In the genomic region with DNA sequence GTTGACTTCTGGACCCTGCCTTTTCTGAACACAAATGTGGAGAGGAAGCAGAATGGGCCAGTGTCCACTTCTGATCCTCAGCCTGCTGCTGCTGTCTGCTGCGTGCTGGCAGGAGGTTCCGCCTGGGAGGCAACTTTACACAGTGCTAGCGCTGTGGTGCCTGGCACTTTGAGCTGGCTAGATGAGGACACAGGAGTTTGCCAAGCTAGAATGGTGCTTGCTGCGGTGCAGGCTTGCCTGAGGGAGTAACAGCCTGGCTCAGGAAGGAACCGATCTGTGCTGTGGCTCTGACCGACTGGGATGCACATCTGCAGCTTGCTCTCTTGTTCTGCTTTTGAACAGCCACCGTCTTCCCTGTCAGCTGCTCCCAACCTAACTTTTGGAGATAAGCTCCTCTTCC, we compare ENCODE assay signal across 10 mouse cellular contexts. TPM values are rescaled to one million over a fixed set of nuclear protein-coding genes. Genes with fewer than 3 reads are reported as not detected.
DNase-seq lines count a peak whose midpoint lies in the region; ATAC-seq lines count a peak whose summit lies in the region.
"Had no signal": no experiment of that assay in that cellular context is flagged by ENCODE, and none has a peak within 500 bp of the region (broad histone marks: within the 10 kb centered on the region; RNA-seq: fewer than 3 reads in every experiment).

No protein-coding gene starts in this region.

- WGBS in hindbrain, embryonic 16.5 days, result 41% methylated on average over 7 of the region's 7 CpGs
- 66% methylated on average over 7 of the region's 7 CpGs for WGBS in hindbrain, embryonic 12.5 days

- H3K27ac ChIP-seq in hindbrain, embryonic 16.5 days (ENCODE audit: low read depth, low read length), result no peak overlapping the region
- H3K27ac ChIP-seq in hindbrain, embryonic 12.5 days, result no peak overlapping the region
- H3K27ac ChIP-seq: limb, embryonic 12.5 days had no signal

- H3K4me3 ChIP-seq in hindbrain, embryonic 16.5 days (ENCODE audit: low read length), result no peak overlapping the region
- no peak overlapping the region for H3K4me3 ChIP-seq in hindbrain, embryonic 12.5 days
- H3K4me3 ChIP-seq: limb, embryonic 12.5 days had no signal

- H3K9me3 ChIP-seq in hindbrain, embryonic 16.5 days (ENCODE audit: control insufficient read depth, low read length), result no peaks in the 10 kb centered on the region
- H3K9me3 ChIP-seq in hindbrain, embryonic 12.5 days (replicated peaks), result no peaks in the 10 kb centered on the region
- H3K9me3 ChIP-seq: limb, embryonic 12.5 days had no signal

- ATAC-seq in hindbrain, embryonic 16.5 days, result peak; percentile 72
- ATAC-seq in hindbrain, embryonic 12.5 days (ENCODE audit: low FRiP score), result no peak

- no peaks in the 10 kb centered on the region for H3K27me3 ChIP-seq in hindbrain, embryonic 16.5 days (replicated peaks; ENCODE audit: control insufficient read depth, insufficient read depth, low read length)
- H3K27me3 ChIP-seq in hindbrain, embryonic 12.5 days, result no peaks in the 10 kb centered on the region
- H3K27me3 ChIP-seq: limb, embryonic 12.5 days had no signal

- no peaks in the 10 kb centered on the region for H3K36me3 ChIP-seq in hindbrain, embryonic 16.5 days (ENCODE audit: control insufficient read depth, insufficient read depth, low read length)
- no peaks in the 10 kb centered on the region for H3K36me3 ChIP-seq in hindbrain, embryonic 12.5 days
- H3K36me3 ChIP-seq: limb, embryonic 12.5 days had no signal

- no peak overlapping the region for H3K9ac ChIP-seq in hindbrain, embryonic 16.5 days (ENCODE audit: low read depth, low read length)
- no peak overlapping the region for H3K9ac ChIP-seq in hindbrain, embryonic 12.5 days
- H3K9ac ChIP-seq: limb, embryonic 12.5 days had no signal

- H3K4me2 ChIP-seq in hindbrain, embryonic 16.5 days (ENCODE audit: low read length), result no peak overlapping the region
- H3K4me2 ChIP-seq in hindbrain, embryonic 12.5 days (replicated peaks), result no peak overlapping the region
- H3K4me2 ChIP-seq: limb, embryonic 12.5 days had no signal

- peak; percentile 31 for DNase-seq in Muller cell, postnatal 12 days (ENCODE audit: inconsistent ontology term)
- DNase-seq in cerebellum, adult 11 months, result peak; percentile 7
- DNase-seq in kidney, adult 9 months, result peak; percentile 66
- no peak for DNase-seq in thymus, postnatal 36 days
- no peak for DNase-seq in natural killer cell, adult 2 months (ENCODE audit: low spot score in 2 of 2)
- DNase-seq in embryo, embryonic 11 days, result no peak

- no peaks in the 10 kb centered on the region; the same call in 1 of the 2 replicates for H3K4me1 ChIP-seq in hindbrain, embryonic 16.5 days (ENCODE audit: control insufficient read depth, insufficient read depth, low read depth, low read length)
- peaks cover 3% of the 10 kb centered on the region; the same call in 1 of the 2 replicates for H3K4me1 ChIP-seq in hindbrain, embryonic 12.5 days

RNA-seq across cellular contexts. Expression of a gene that starts 5.4 kb away (rescaled TPM):
- polyA plus RNA-seq in hindbrain, embryonic 16.5 days (2015; fragmentation: Nextera tagmentation; extraction: Ambion mirVana), result not detected in 2 replicates
- 0.06 and 0.09 TPM in 2 replicates for polyA plus RNA-seq in hindbrain, embryonic 12.5 days (2016; fragmentation: Nextera tagmentation; extraction: Ambion mirVana)
- polyA plus RNA-seq: limb, embryonic 12.5 days; neural tube, embryonic 14.5 days had no signal

Comparison
In these comparisons a context has a peak if more than half of its experiments do, and no peak if none do; other contexts are left out.
1. DNase-seq: peak in Muller cell, postnatal 12 days (single experiment), cerebellum, adult 11 months (single experiment) and kidney, adult 9 months (single experiment); none in thymus, postnatal 36 days (0 of 2), natural killer cell, adult 2 months (0 of 2) and embryo, embryonic 11 days (single experiment).